9 mouse cellular contexts compared by ENCODE assay signal in the genomic region with DNA sequence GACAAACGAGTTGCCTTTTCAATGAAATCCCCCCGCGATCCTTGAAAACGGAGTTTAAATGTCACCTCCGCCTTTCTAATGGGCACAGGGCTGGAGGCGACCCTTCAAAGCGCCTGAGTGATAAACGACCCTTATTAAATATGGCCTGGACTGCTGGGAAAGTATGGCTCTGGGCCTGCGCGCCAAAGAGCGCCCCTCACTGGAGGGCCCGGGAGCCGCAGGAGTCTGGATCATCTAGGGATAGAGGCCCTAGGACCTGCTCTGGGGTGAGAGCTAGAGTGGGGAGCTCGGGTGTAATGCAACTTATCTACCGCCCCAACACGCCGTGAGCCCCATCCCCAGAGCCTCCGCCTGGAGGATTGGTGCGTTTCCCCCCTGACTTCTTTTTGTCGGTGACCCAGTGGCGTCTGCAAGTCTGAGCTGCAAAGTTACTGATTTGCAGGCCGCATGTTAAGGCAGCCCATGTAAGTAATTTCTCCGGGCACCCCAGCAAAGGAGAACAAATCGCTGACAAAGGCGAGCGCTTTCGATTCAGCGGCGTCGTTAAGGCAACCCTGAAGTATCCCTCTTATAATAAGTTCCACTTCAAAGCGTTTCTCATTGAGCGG. TPM values are rescaled to one million over a fixed set of nuclear protein-coding genes. Genes with fewer than 3 reads are reported as not detected.
DNase-seq lines count a peak whose midpoint lies in the region; ATAC-seq and TF ChIP-seq lines count a peak whose summit lies in the region.
"Had no signal": no experiment of that assay in that cellular context is flagged by ENCODE, and none has a peak within 500 bp of the region (broad histone marks: within the 10 kb centered on the region; RNA-seq: fewer than 3 reads in every experiment).

No protein-coding gene starts in this region.

- no peak for TF ChIP-seq POLR2A in cerebellum, adult 2 months (IDR thresholded peaks at IDR 0.05; ENCODE audit: borderline replicate concordance, insufficient read depth, low read length)

- H3K4me2 ChIP-seq in forebrain, postnatal 0 days (ENCODE audit: low read depth): peak overlapping the region; percentile 43
- H3K4me2 ChIP-seq in limb, embryonic 12.5 days: peak overlapping the region; percentile 55
- peak overlapping the region; percentile 49 for H3K4me2 ChIP-seq in neural tube, embryonic 13.5 days

- no peak overlapping the region for H3K9ac ChIP-seq in forebrain, postnatal 0 days
- H3K9ac ChIP-seq in limb, embryonic 12.5 days (replicated peaks): peak overlapping the region; percentile 46
- peak overlapping the region; percentile 55 for H3K9ac ChIP-seq in neural tube, embryonic 13.5 days

- intact Hi-C loops in gastrocnemius, postnatal 14 days (cut with DNase I; ENCODE audit: low total_unique reads): no loop called here

- peak; percentile 70 for ATAC-seq in forebrain, postnatal 0 days
- peak; percentile 73 for ATAC-seq in limb, embryonic 12.5 days (ENCODE audit: insufficient number of reproducible peaks, insufficient read depth, low FRiP score, low TSS enrichment, low read depth)
- peak; percentile 80 for ATAC-seq in neural tube, embryonic 13.5 days (ENCODE audit: low read depth)

- no peaks in the 10 kb centered on the region for H3K36me3 ChIP-seq in forebrain, postnatal 0 days (ENCODE audit: insufficient read depth)
- H3K36me3 ChIP-seq in limb, embryonic 12.5 days: no peaks in the 10 kb centered on the region
- H3K36me3 ChIP-seq in neural tube, embryonic 13.5 days: no peaks in the 10 kb centered on the region

- peak overlapping the region; percentile 84 for H3K27ac ChIP-seq in layer of hippocampus, adult 2 months
- H3K27ac ChIP-seq in cerebellum, adult 2 months (ENCODE audit: insufficient read depth, low read length): peak overlapping the region; percentile 59; the same call in 1 of the 2 replicates
- peak overlapping the region; percentile 64 for H3K27ac ChIP-seq in forebrain, postnatal 0 days (ENCODE audit: low read depth, low read length)
- peak overlapping the region; percentile 60 for H3K27ac ChIP-seq in limb, embryonic 12.5 days
- H3K27ac ChIP-seq in neural tube, embryonic 13.5 days (replicated peaks): peak overlapping the region; percentile 75

- peak overlapping the region; percentile 39 for H3K4me3 ChIP-seq in layer of hippocampus, adult 2 months
- peak overlapping the region; percentile 58 for H3K4me3 ChIP-seq in cerebellum, adult 2 months (replicated peaks; ENCODE audit: insufficient read depth, low read depth, low read length)
- peak overlapping the region; percentile 21; the same call in 1 of the 2 replicates for H3K4me3 ChIP-seq in forebrain, postnatal 0 days (ENCODE audit: low read depth, low read length)
- peak overlapping the region; percentile 30 for H3K4me3 ChIP-seq in limb, embryonic 12.5 days (replicated peaks)
- peak overlapping the region; percentile 17; the same call in 1 of the 2 replicates for H3K4me3 ChIP-seq in neural tube, embryonic 13.5 days

- peaks cover 22% of the 10 kb centered on the region for H3K4me1 ChIP-seq in cerebellum, adult 2 months (ENCODE audit: control insufficient read depth, insufficient read depth, low read length)
- H3K4me1 ChIP-seq in forebrain, postnatal 0 days (ENCODE audit: insufficient read depth): peaks cover 18% of the 10 kb centered on the region
- peaks cover 45% of the 10 kb centered on the region for H3K4me1 ChIP-seq in limb, embryonic 12.5 days (replicated peaks)
- H3K4me1 ChIP-seq in neural tube, embryonic 13.5 days (replicated peaks): peaks cover 47% of the 10 kb centered on the region

- peak in 1 of 2 experiments; percentile 39 for DNase-seq in layer of hippocampus, adult 2 months (ENCODE audit: low spot score in 2 of 2)
- no peak for DNase-seq in layer of hippocampus, adult 11-12 months (ENCODE audit: low spot score)
- DNase-seq in cerebellum, adult 2 months: peak; percentile 57 to 69
- DNase-seq in forebrain, postnatal 0 days: peak; percentile 72
- DNase-seq in gastrocnemius, postnatal 14 days: no peak
- no peak for DNase-seq in gastrocnemius, postnatal 25 days

- WGBS in cerebellum, adult 2 months: 16% methylated on average over 32 of the region's 32 CpGs
- 2% methylated on average over 32 of the region's 32 CpGs for WGBS in forebrain, postnatal 0 days
- WGBS in limb, embryonic 12.5 days: 2% methylated on average over 32 of the region's 32 CpGs
- 2% methylated on average over 32 of the region's 32 CpGs for WGBS in neural tube, embryonic 13.5 days

- H3K27me3 ChIP-seq in cerebellum, adult 2 months (ENCODE audit: control insufficient read depth, insufficient read depth, low read length): no peaks in the 10 kb centered on the region
- H3K27me3 ChIP-seq in forebrain, postnatal 0 days (ENCODE audit: insufficient read depth, low read length): peaks cover 34% of the 10 kb centered on the region
- H3K27me3 ChIP-seq in limb, embryonic 12.5 days: peaks cover 51% of the 10 kb centered on the region
- H3K27me3 ChIP-seq in neural tube, embryonic 13.5 days: peaks cover 82% of the 10 kb centered on the region

- H3K9me3 ChIP-seq in forebrain, postnatal 0 days (ENCODE audit: low read length): no peaks in the 10 kb centered on the region
- no peaks in the 10 kb centered on the region for H3K9me3 ChIP-seq in limb, embryonic 12.5 days
- H3K9me3 ChIP-seq in neural tube, embryonic 13.5 days: no peaks in the 10 kb centered on the region

- TF ChIP-seq CTCF in layer of hippocampus, adult 2 months (conservative IDR thresholded peaks at IDR 0.05): peak; percentile 72
- TF ChIP-seq CTCF in cerebellum, adult 2 months (IDR thresholded peaks at IDR 0.05; ENCODE audit: borderline replicate concordance, insufficient read depth, low read depth, low read length): peak; percentile 47; the same call in 1 of the 2 replicates
- TF ChIP-seq CTCF in forebrain, postnatal 0 days (IDR thresholded peaks at IDR 0.05; ENCODE audit: low read depth): peak; percentile 47

RNA-seq across cellular contexts. Expression of a gene that starts 2.6 kb away (rescaled TPM):
- under 1 TPM; 0.17 to 0.36 TPM for total RNA-seq in layer of hippocampus, adult 2 months (2021)
- polyA plus RNA-seq in cerebellum, adult 2 months (2012; rRNA removed): 0.49 TPM in 2 replicates
- total RNA-seq in forebrain, postnatal 0 days (2014; rRNA removed): 0.33 and 0.38 TPM in 2 replicates
- polyA plus RNA-seq in forebrain, postnatal 0 days (2015; fragmentation: Nextera tagmentation; extraction: Ambion mirVana): 0.12 TPM in 1 of 2 replicates, not detected in the other
- polyA plus RNA-seq in limb, embryonic 12.5 days (2016; fragmentation: Nextera tagmentation; extraction: Ambion mirVana): 0.14 and 0.23 TPM in 2 replicates
- polyA plus RNA-seq in neural tube, embryonic 13.5 days (2015; fragmentation: Nextera tagmentation; extraction: Ambion mirVana): 0.46 and 0.62 TPM in 2 replicates
- not detected for total RNA-seq in gastrocnemius, postnatal 14 days (2021)
- total RNA-seq in gastrocnemius, postnatal 25 days (2021): not detected
- polyA plus RNA-seq: large intestine, adult 2 months had no signal

RNA-seq across cellular contexts. Expression of a gene that starts 12.0 kb away (rescaled TPM):
- total RNA-seq in layer of hippocampus, adult 2 months (2021): 1 to 10 TPM; 3.9 to 4.4 TPM
- 27.5 and 30.4 TPM in 2 replicates for polyA plus RNA-seq in cerebellum, adult 2 months (2012; rRNA removed)
- 13.9 and 22.8 TPM in 2 replicates for total RNA-seq in forebrain, postnatal 0 days (2014; rRNA removed)
- polyA plus RNA-seq in forebrain, postnatal 0 days (2015; fragmentation: Nextera tagmentation; extraction: Ambion mirVana): 5.1 and 13.8 TPM in 2 replicates
- polyA plus RNA-seq in limb, embryonic 12.5 days (2016; fragmentation: Nextera tagmentation; extraction: Ambion mirVana): 8.0 TPM in 2 replicates
- polyA plus RNA-seq in neural tube, embryonic 13.5 days (2015; fragmentation: Nextera tagmentation; extraction: Ambion mirVana): 8.4 and 8.6 TPM in 2 replicates
- not detected for total RNA-seq in gastrocnemius, postnatal 14 days (2021)
- not detected for total RNA-seq in gastrocnemius, postnatal 25 days (2021)
- polyA plus RNA-seq: large intestine, adult 2 months had no signal

RNA-seq across cellular contexts. Expression of a gene that starts 21.7 kb away (rescaled TPM):
- 10 to 100 TPM; 17.7 to 21.9 TPM for total RNA-seq in layer of hippocampus, adult 2 months (2021)
- polyA plus RNA-seq in cerebellum, adult 2 months (2012; rRNA removed): 157 and 186 TPM in 2 replicates
- 44.9 and 105 TPM in 2 replicates for total RNA-seq in forebrain, postnatal 0 days (2014; rRNA removed)
- 9.6 and 16.3 TPM in 2 replicates for polyA plus RNA-seq in forebrain, postnatal 0 days (2015; fragmentation: Nextera tagmentation; extraction: Ambion mirVana)
- 6.2 and 8.0 TPM in 2 replicates for polyA plus RNA-seq in limb, embryonic 12.5 days (2016; fragmentation: Nextera tagmentation; extraction: Ambion mirVana)
- polyA plus RNA-seq in neural tube, embryonic 13.5 days (2015; fragmentation: Nextera tagmentation; extraction: Ambion mirVana): 8.2 and 10.2 TPM in 2 replicates
- not detected for total RNA-seq in gastrocnemius, postnatal 14 days (2021)
- total RNA-seq in gastrocnemius, postnatal 25 days (2021): not detected
- polyA plus RNA-seq: large intestine, adult 2 months had no signal

RNA-seq across cellular contexts. Expression of a gene that starts 36.9 kb away (rescaled TPM):
- total RNA-seq in layer of hippocampus, adult 2 months (2021): not detected
- 2.7 TPM in 2 replicates for polyA plus RNA-seq in cerebellum, adult 2 months (2012; rRNA removed)
- total RNA-seq in forebrain, postnatal 0 days (2014; rRNA removed): 0.15 and 1.0 TPM in 2 replicates
- 0.23 TPM in 1 of 2 replicates, not detected in the other for polyA plus RNA-seq in forebrain, postnatal 0 days (2015; fragmentation: Nextera tagmentation; extraction: Ambion mirVana)
- polyA plus RNA-seq in limb, embryonic 12.5 days (2016; fragmentation: Nextera tagmentation; extraction: Ambion mirVana): 0.14 and 0.18 TPM in 2 replicates
- polyA plus RNA-seq in neural tube, embryonic 13.5 days (2015; fragmentation: Nextera tagmentation; extraction: Ambion mirVana): 0.19 and 0.29 TPM in 2 replicates
- not detected for total RNA-seq in gastrocnemius, postnatal 14 days (2021)
- not detected for total RNA-seq in gastrocnemius, postnatal 25 days (2021)
- polyA plus RNA-seq: large intestine, adult 2 months had no signal

Comparison
In these comparisons a context has a peak if more than half of its experiments do, and no peak if none do; other contexts are left out.
1. DNase-seq: peak in cerebellum, adult 2 months (2 of 2) and forebrain, postnatal 0 days (single experiment); none in layer of hippocampus, adult 11-12 months (single experiment), gastrocnemius, postnatal 14 days (single experiment) and gastrocnemius, postnatal 25 days (single experiment).
2. RNA of a gene that starts 12.0 kb away (total RNA-seq): 13.9 to 22.8 TPM in forebrain, postnatal 0 days and 3.9 to 4.4 TPM in layer of hippocampus, adult 2 months; not detected in gastrocnemius, postnatal 14 days and not detected in gastrocnemius, postnatal 25 days; every median in the first group is over 4 times any median in the second.
3. RNA of a gene that starts 21.7 kb away (total RNA-seq): 44.9 to 105 TPM in forebrain, postnatal 0 days and 17.7 to 21.9 TPM in layer of hippocampus, adult 2 months; not detected in gastrocnemius, postnatal 14 days and not detected in gastrocnemius, postnatal 25 days; every median in the first group is over 10 times any median in the second.
4. Peak in every context shown above with its lines, with median percentiles within 50 percentile points of each other: H3K27ac ChIP-seq, H3K4me3 ChIP-seq, CTCF ChIP-seq, ATAC-seq and H3K4me2 ChIP-seq.